Mouse (Mus musculus) spleen, adult 2 months (tissue): Measurements from ENCODE around the gene Klf1. TPM values are rescaled to one million over a fixed set of nuclear protein-coding genes. Genes with fewer than 3 reads are reported as not detected.
"Not testable (repeated sequence)": the region's sequence is repeated elsewhere in the genome, so short reads cannot be mapped to it uniquely, and the experiment has no call there.

Source experiments
- DNase-seq, 2 experiments: peaks; one replicate each; pipeline versions ENCODE4 v3.0.0 to v3.0.0-alpha.2; 2012 to 2021; ENCODE audit warnings: low spot score in 2 of 2, low read depth in 1 of 2
- H3K27ac ChIP-seq: fragments of 200-500 bp; 2 replicates; pipeline ENCODE4 v1.5.1; 2012; ENCODE audit warnings: low read length, inconsistent platforms; ENCODE audit not compliant: insufficient read depth
- H3K27me3 ChIP-seq: fragments of 200-500 bp; 2 replicates; pipeline ENCODE4 v1.6.1; 2012; ENCODE audit warnings: mild to moderate bottlenecking, moderate library complexity, low read length, inconsistent platforms; ENCODE audit not compliant: control insufficient read depth, insufficient read depth
- H3K36me3 ChIP-seq: fragments of 200-500 bp; 2 replicates; pipeline ENCODE4 v1.6.1; 2012; ENCODE audit warnings: mild to moderate bottlenecking, low read length, inconsistent platforms; ENCODE audit not compliant: control insufficient read depth, insufficient read depth
- H3K4me1 ChIP-seq: fragments of 200-500 bp; 2 replicates; pipeline ENCODE4 v1.6.1; 2011; ENCODE audit warnings: inconsistent platforms; ENCODE audit not compliant: control insufficient read depth, insufficient read depth, insufficient read length
- H3K4me3 ChIP-seq: fragments of 200-500 bp; 2 replicates; pipeline ENCODE4 v1.5.1; 2011; ENCODE audit warnings: mild to moderate bottlenecking, inconsistent platforms; ENCODE audit not compliant: insufficient read depth, insufficient read length; ENCODE audit errors: extremely low read depth
- CTCF ChIP-seq: fragments of 200-500 bp; IDR thresholded peaks from 2 replicates; pipeline ENCODE4 v1.5.1; 2011; ENCODE audit warnings: mild to moderate bottlenecking, inconsistent platforms; ENCODE audit not compliant: insufficient read depth, insufficient read length, insufficient replicate concordance; ENCODE audit errors: extremely low read depth
- POLR2A ChIP-seq: fragments of 200-500 bp; IDR thresholded peaks from 2 replicates; pipeline ENCODE4 v1.6.1; 2011; ENCODE audit warnings: low read depth, low read length, inconsistent platforms
- WGBS: fragments of 180-500 bp; shearing (Covaris S2); methylation state at CpG from one replicate; pipeline ENCODE4 v1.1.7; 2018; 5-methylcytosine and 5-hydroxymethylcytosine counted together
- polyA plus RNA-seq: library from polyadenylated mRNA; depleted of rRNA; stranded (reverse); fragments of >200 nt; gene quantifications from 2 replicates; pipeline ENCODE4 v1.2.3, GENCODE M21; 2012

Klf1 gene
- polyA plus RNA-seq, 1 experiment: 46.5 TPM

- 53% methylated on average over 8 of the region's 8 CpGs for WGBS
- no peak overlapping the region for H3K4me3 ChIP-seq
- no peak overlapping the region for H3K27ac ChIP-seq
- H3K4me1 ChIP-seq: peaks cover 11% of the 10 kb centered on the region
- no peak for DNase-seq
- TF ChIP-seq CTCF: no peak
- no peak for TF ChIP-seq POLR2A
- H3K36me3 ChIP-seq: peaks cover 3% of the 10 kb centered on the region; the same call in 1 of the 2 replicates
- H3K27me3 ChIP-seq: no peaks in the 10 kb centered on the region
Measured at GRCm38 (mm10) chr8:84907493-84907892, 5.8 kb downstream of the Klf1 start.

- H3K27me3 ChIP-seq, H3K36me3 ChIP-seq, DNase-seq: not testable (repeated sequence)
- Histone ChIP-seq H3K4me3 (peak overlapping the region; percentile 23; the same call in 1 of the 2 replicates), H3K4me1 (peaks cover 15% of the 10 kb centered on the region), H3K27ac (0 out of 2 replicates have a peak overlapping the region, but pooled peaks have one; percentile 14)
- WGBS: 8% methylated on average over 7 of the region's 7 CpGs
Measured at GRCm38 (mm10) chr8:84907979-84908378, 6.3 kb downstream of the Klf1 start.

GRCm38 (mm10) chr8:84908421-84909161 is 6.9 kb downstream of the Klf1 start, which contains the start of gene Dnase2a:
Dnase2a (plus strand) TSS chr8:84908560.
- DNase-seq: peak; percentile 95 to 99
- peak; percentile 52 for TF ChIP-seq POLR2A
- no peak for TF ChIP-seq CTCF
- Histone ChIP-seq H3K4me3 (peak within 1 kb of the TSS; percentile 65), H3K27me3 (no peaks in the 10 kb centered on the region), H3K4me1 (peaks cover 13% of the 10 kb centered on the region), H3K36me3 (peaks cover 3% of the 10 kb centered on the region; the same call in 1 of the 2 replicates), H3K27ac (peak within 1 kb of the TSS; percentile 81)
- under 1% methylated on average over 45 of the region's 45 CpGs for WGBS

- peak overlapping the region; percentile 81 for H3K27ac ChIP-seq
- H3K4me3 ChIP-seq: peak overlapping the region; percentile 65
- peaks cover 3% of the 10 kb centered on the region; the same call in 1 of the 2 replicates for H3K36me3 ChIP-seq
- 50% methylated on average over 20 of the region's 20 CpGs for WGBS
- TF ChIP-seq POLR2A (no peak), CTCF (no peak)
- H3K4me1 ChIP-seq: peaks cover 13% of the 10 kb centered on the region
- DNase-seq: no peak
- no peaks in the 10 kb centered on the region for H3K27me3 ChIP-seq
Measured at GRCm38 (mm10) chr8:84909162-84909767, 7.5 kb downstream of the Klf1 start.

- Histone ChIP-seq H3K27ac (no peak overlapping the region), H3K4me3 (no peak overlapping the region), H3K4me1 (peaks cover 13% of the 10 kb centered on the region), H3K36me3 (peaks cover 3% of the 10 kb centered on the region; the same call in 1 of the 2 replicates), H3K27me3 (no peaks in the 10 kb centered on the region)
- DNase-seq: no peak
- TF ChIP-seq POLR2A (no peak), CTCF (no peak)
- WGBS: 80% methylated on average over 5 of the region's 5 CpGs
Measured at GRCm38 (mm10) chr8:84909949-84910348, 8.2 kb downstream of the Klf1 start.

GRCm38 (mm10) chr8:84910551-84910950 is 8.8 kb downstream of the Klf1 start:
- DNase-seq: no peak
- TF ChIP-seq CTCF (no peak), POLR2A (no peak)
- Histone ChIP-seq H3K36me3 (peaks cover 3% of the 10 kb centered on the region; the same call in 1 of the 2 replicates), H3K4me3 (no peak overlapping the region), H3K27me3 (no peaks in the 10 kb centered on the region), H3K4me1 (peaks cover 13% of the 10 kb centered on the region), H3K27ac (no peak overlapping the region)
- 91% methylated on average over 6 of the region's 6 CpGs for WGBS

- TF ChIP-seq POLR2A: no peak
- TF ChIP-seq CTCF: no peak
- Histone ChIP-seq H3K27ac (no peak overlapping the region), H3K36me3 (peaks cover 6% of the 10 kb centered on the region), H3K4me1 (peaks cover 13% of the 10 kb centered on the region), H3K27me3 (no peaks in the 10 kb centered on the region), H3K4me3 (no peak overlapping the region)
- 97% methylated on average over 9 of the region's 9 CpGs for WGBS
- no peak for DNase-seq
Measured at GRCm38 (mm10) chr8:84911854-84912253, 10.1 kb downstream of the Klf1 start.
